ENCODE assay signal across 14 mouse cellular contexts in genomic region chr17:10398871-10399270, GRCm38 (mm10).
A peak's percentile ranks its signal among the peaks of the same experiment; 100 is the strongest.
DNase-seq lines count a peak whose midpoint lies in the region; ATAC-seq and TF ChIP-seq lines count a peak whose summit lies in the region.
"Had no signal": no experiment of that assay in that cellular context is flagged by ENCODE, and none has a peak within 500 bp of the region (broad histone marks: within the 10 kb centered on the region; RNA-seq: fewer than 3 reads in every experiment).

No protein-coding gene starts in this region.

- peaks cover 63% of the 10 kb centered on the region for H3K4me1 ChIP-seq in forebrain, embryonic 10.5 days
- peaks cover 7% of the 10 kb centered on the region; the same call in 1 of the 2 replicates for H3K4me1 ChIP-seq in forebrain, embryonic 11.5 days (replicated peaks; ENCODE audit: control insufficient read depth, insufficient read depth, low read length)
- H3K4me1 ChIP-seq in forebrain, embryonic 15.5 days: peaks cover 27% of the 10 kb centered on the region
- H3K4me1 ChIP-seq in limb, embryonic 14.5 days (ENCODE audit: control insufficient read depth, insufficient read depth, low read length): peaks cover 28% of the 10 kb centered on the region

- intact Hi-C loops in left cerebral cortex, adult 2 months (cut with DNase I): no loop called here

- no peak for TF ChIP-seq CTCF in left cerebral cortex, adult 2 months (IDR thresholded peaks at IDR 0.05)

- H3K4me3 ChIP-seq in forebrain, embryonic 10.5 days: no peak overlapping the region
- H3K4me3 ChIP-seq in forebrain, embryonic 11.5 days (ENCODE audit: low read depth, low read length): no peak overlapping the region
- no peak overlapping the region for H3K4me3 ChIP-seq in left cerebral cortex, adult 2 months
- H3K4me3 ChIP-seq in forebrain, embryonic 15.5 days: no peak overlapping the region
- no peak overlapping the region for H3K4me3 ChIP-seq in limb, embryonic 14.5 days (replicated peaks; ENCODE audit: low read length)
- H3K4me3 ChIP-seq: heart, adult 2 months had no signal

- ATAC-seq in forebrain, embryonic 11.5 days (replicated peaks; ENCODE audit: low FRiP score): no peak
- ATAC-seq in forebrain, embryonic 15.5 days (replicated peaks): no peak
- 0 out of 2 replicates have a peak, but pooled peaks have one; percentile 9 for ATAC-seq in limb, embryonic 14.5 days (ENCODE audit: low FRiP score, low read depth)
- ATAC-seq: intestine, postnatal 0 days had no signal

- H3K36me3 ChIP-seq in forebrain, embryonic 10.5 days (replicated peaks): no peaks in the 10 kb centered on the region
- no peaks in the 10 kb centered on the region for H3K36me3 ChIP-seq in forebrain, embryonic 11.5 days (ENCODE audit: control insufficient read depth, insufficient read depth, low read length)
- no peaks in the 10 kb centered on the region for H3K36me3 ChIP-seq in forebrain, embryonic 15.5 days
- no peaks in the 10 kb centered on the region for H3K36me3 ChIP-seq in limb, embryonic 14.5 days (ENCODE audit: control insufficient read depth, insufficient read depth, low read length)

- H3K27ac ChIP-seq in forebrain, embryonic 10.5 days: peak overlapping the region; percentile 40; the same call in 1 of the 2 replicates
- H3K27ac ChIP-seq in forebrain, embryonic 11.5 days (ENCODE audit: low read depth, low read length): no peak overlapping the region
- H3K27ac ChIP-seq in left cerebral cortex, adult 2 months: peak overlapping the region; percentile 78
- peak overlapping the region; percentile 38; the same call in 1 of the 2 replicates for H3K27ac ChIP-seq in forebrain, embryonic 15.5 days (replicated peaks)
- peak overlapping the region; percentile 70 for H3K27ac ChIP-seq in limb, embryonic 14.5 days (replicated peaks; ENCODE audit: low read depth, low read length)
- H3K27ac ChIP-seq: heart, adult 2 months had no signal

- H3K4me2 ChIP-seq in forebrain, embryonic 11.5 days (ENCODE audit: low read depth, low read length, severe bottlenecking): no peak overlapping the region
- no peak overlapping the region for H3K4me2 ChIP-seq in forebrain, embryonic 15.5 days (replicated peaks)
- no peak overlapping the region for H3K4me2 ChIP-seq in limb, embryonic 14.5 days (replicated peaks; ENCODE audit: low read depth, low read length, severe bottlenecking)
- H3K4me2 ChIP-seq: lung, embryonic 14.5 days had no signal

- no peak overlapping the region for H3K9ac ChIP-seq in forebrain, embryonic 11.5 days (ENCODE audit: low read length)
- no peak overlapping the region for H3K9ac ChIP-seq in forebrain, embryonic 15.5 days (replicated peaks)
- no peak overlapping the region for H3K9ac ChIP-seq in limb, embryonic 14.5 days (ENCODE audit: low read depth, low read length, severe bottlenecking)
- H3K9ac ChIP-seq: lung, embryonic 14.5 days had no signal

- no peaks in the 10 kb centered on the region for H3K9me3 ChIP-seq in forebrain, embryonic 10.5 days
- no peaks in the 10 kb centered on the region for H3K9me3 ChIP-seq in forebrain, embryonic 11.5 days (ENCODE audit: control insufficient read depth, low read length)
- no peaks in the 10 kb centered on the region for H3K9me3 ChIP-seq in forebrain, embryonic 15.5 days
- H3K9me3 ChIP-seq in limb, embryonic 14.5 days (ENCODE audit: control insufficient read depth, low read length): no peaks in the 10 kb centered on the region

- no peak for DNase-seq in forebrain, embryonic 10.5 days (ENCODE audit: extremely low spot score, low spot score)
- no peak for DNase-seq in forebrain, embryonic 11.5 days (ENCODE audit: low spot score)
- no peak for DNase-seq in left cerebral cortex, adult 2 months (ENCODE audit: extremely low spot score in 1 of 2, low spot score in 2 of 2)
- DNase-seq in left cerebral cortex, adult 8-10 months (ENCODE audit: low spot score in 2 of 2): no peak
- peak; percentile 56 for DNase-seq in limb, embryonic 14.5 days (ENCODE audit: low spot score)
- DNase-seq in liver: no peak
- DNase-seq in natural killer cell, adult 2 months (ENCODE audit: low spot score in 2 of 2): no peak
- DNase-seq: cerebellum, adult 9-10 months; kidney, postnatal 4 days; spleen, adult 18-20 months had no signal

- TF ChIP-seq POLR2A in limb, embryonic 14.5 days (IDR thresholded peaks at IDR 0.05; ENCODE audit: borderline replicate concordance, extremely low read depth, insufficient read depth, insufficient read length): no peak

- H3K27me3 ChIP-seq in forebrain, embryonic 10.5 days (ENCODE audit: poor library complexity, severe bottlenecking): peaks cover 14% of the 10 kb centered on the region; the same call in 1 of the 2 replicates
- H3K27me3 ChIP-seq in forebrain, embryonic 11.5 days (ENCODE audit: control insufficient read depth, insufficient read depth, low read length): no peaks in the 10 kb centered on the region
- no peaks in the 10 kb centered on the region for H3K27me3 ChIP-seq in forebrain, embryonic 15.5 days
- H3K27me3 ChIP-seq in limb, embryonic 14.5 days (ENCODE audit: control insufficient read depth, insufficient read depth, low read length): no peaks in the 10 kb centered on the region

- 73% methylated on average over 5 of the region's 5 CpGs for WGBS in forebrain, embryonic 10.5 days
- 56% methylated on average over 5 of the region's 5 CpGs for WGBS in forebrain, embryonic 11.5 days
- 22% methylated on average over 5 of the region's 5 CpGs for WGBS in forebrain, embryonic 15.5 days
- 31% methylated on average over 5 of the region's 5 CpGs for WGBS in limb, embryonic 14.5 days
